Mouse (Mus musculus): ENCODE results near the gene Neurl3.

DNA sequence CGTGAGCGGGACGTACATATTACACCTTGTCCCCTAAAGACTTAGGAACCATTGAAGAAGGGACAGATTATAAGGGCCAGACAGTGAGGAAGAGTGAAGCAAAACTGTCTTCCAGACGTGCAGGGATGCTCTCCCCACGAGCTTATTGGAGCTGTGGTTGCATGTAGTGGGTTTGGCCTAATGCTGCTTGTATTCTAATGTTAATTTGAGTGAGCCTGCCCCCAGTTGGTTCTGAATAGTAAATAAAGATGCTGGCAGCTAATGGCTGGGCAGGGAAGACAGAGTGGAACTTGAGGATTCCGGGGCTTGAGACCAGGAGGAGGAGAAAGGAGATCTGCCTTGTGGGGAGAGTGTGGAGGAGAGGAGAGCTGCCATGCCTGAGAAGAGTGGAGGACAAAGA is 27.8 kb downstream of the Neurl3 start:
- TF ChIP-seq CTCF (IDR thresholded peaks at IDR 0.05; ENCODE audit: borderline replicate concordance, control insufficient read depth, extremely low read depth, insufficient read depth, low read length, poor library complexity) (no peak), POLR2A (IDR thresholded peaks at IDR 0.05; ENCODE audit: control insufficient read depth, extremely low read depth, insufficient read depth, low read length, poor library complexity) (no peak)

Data from thymus, adult 2 months (tissue).